Mouse (Mus musculus) gastrocnemius, postnatal 4 days (tissue): ENCODE measurements around the gene Cbx7. TPM values are rescaled to one million over a fixed set of nuclear protein-coding genes. Genes with fewer than 3 reads are reported as not detected.
"Not testable (repeated sequence)": the region's sequence is repeated elsewhere in the genome, so short reads cannot be mapped to it uniquely, and the experiment has no call there.

Experiments
- DNase-seq, 2 experiments: peaks; one replicate each; pipeline ENCODE4 v3.0.0; 2021 to 2022; ENCODE audit warnings: low spot score in 2 of 2, mixed read lengths in 2 of 2
- total RNA-seq, 2 experiments: library from RNA; stranded (reverse); gene quantifications; 2 replicates each; pipeline ENCODE4 v1.2.3; 2021

The Cbx7 gene
- total RNA-seq, 2 experiments from 2014 or later, result 2.1 TPM

DNA sequence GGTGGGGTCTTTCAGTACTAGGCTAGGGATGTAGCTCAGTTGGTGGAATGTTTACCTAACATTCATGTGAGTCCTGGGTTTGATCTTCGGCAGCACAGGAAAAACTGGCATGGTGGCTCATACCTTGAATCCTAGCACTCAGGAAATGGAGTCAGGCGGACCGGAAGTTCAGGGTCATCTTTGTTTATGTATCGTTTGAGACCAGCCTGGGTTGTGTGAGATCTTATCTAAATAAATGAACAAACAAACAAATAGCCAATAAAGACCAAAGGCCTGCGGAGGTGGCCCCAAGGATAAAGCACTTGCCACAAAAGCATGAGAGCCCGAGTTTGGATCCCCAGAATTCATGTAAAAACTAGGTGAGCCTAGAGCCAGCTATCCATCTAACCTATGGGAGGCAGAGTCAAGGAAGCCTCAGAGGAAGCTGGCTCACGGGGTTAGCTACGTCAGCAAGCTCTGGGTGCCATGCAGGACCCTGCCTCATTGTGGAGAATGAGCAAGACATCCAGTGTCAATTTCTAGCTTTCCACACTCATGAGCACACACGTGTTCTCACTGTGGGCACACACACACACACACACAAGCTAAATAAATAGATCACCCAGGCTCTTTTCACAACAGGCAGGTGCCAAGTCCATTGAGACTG lies 74.7 kb downstream of the Cbx7 start:
- DNase-seq, result no peak

DNA sequence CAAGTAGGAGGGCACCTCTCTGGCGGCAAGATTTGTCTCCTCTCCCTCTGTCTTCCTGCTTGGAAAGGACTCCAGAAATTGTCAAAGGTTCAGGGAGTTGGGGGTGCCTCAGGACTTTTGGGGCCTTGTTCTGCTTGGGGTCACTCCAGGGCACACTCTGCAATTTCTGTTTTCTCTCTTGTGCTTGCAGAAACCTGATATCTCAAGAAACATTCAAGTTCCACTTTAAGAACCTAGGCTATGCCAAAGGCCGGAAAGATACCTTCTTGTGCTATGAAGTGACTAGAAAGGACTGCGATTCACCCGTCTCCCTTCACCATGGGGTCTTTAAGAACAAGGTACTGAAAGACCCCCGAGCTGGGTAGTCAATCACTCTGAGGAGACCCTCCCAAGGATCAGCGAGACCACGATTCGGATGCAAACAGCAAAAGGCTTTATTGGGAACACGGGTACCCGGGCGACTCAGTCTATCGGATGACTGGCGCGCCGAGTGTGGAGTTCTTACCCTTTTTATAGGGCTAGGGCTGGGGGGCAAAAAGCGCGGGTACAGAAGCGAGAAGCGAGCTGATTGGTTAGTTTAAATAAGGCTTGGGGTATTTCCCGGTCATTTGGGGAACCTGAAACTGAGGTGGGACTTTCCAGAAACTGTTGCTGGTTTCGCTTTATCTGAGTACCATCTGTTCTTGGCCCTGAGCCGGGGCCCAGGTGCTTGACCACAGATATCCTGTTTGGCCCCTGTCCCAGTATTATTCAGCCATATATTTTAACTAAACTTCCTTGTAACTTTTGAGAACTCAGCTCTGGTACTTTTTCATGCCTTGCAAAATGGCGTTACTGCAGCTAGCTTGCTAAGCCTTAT lies 75.5 kb downstream of the Cbx7 start:
- not testable (repeated sequence) for DNase-seq

- no peak for DNase-seq
Measured at GRCm38 (mm10) chr15:79894343-79894742, 76.6 kb downstream of the Cbx7 start.

GRCm38 (mm10) chr15:79893824-79894123 lies 77.1 kb downstream of the Cbx7 start:
- no peak for DNase-seq

- no peak for DNase-seq
Measured at GRCm38 (mm10) chr15:79892995-79893823, 77.7 kb downstream of the Cbx7 start.

GRCm38 (mm10) chr15:79892213-79892541 lies 78.7 kb downstream of the Cbx7 start:
- peak in 1 of 2 experiments; percentile 51 for DNase-seq

- peak; percentile 46 to 64 for DNase-seq
Measured at GRCm38 (mm10) chr15:79891436-79892212, 79.3 kb downstream of the Cbx7 start, which contains the start of gene Apobec3. TSS of gene Apobec3 (plus strand) at chr15:79891659.

DNA sequence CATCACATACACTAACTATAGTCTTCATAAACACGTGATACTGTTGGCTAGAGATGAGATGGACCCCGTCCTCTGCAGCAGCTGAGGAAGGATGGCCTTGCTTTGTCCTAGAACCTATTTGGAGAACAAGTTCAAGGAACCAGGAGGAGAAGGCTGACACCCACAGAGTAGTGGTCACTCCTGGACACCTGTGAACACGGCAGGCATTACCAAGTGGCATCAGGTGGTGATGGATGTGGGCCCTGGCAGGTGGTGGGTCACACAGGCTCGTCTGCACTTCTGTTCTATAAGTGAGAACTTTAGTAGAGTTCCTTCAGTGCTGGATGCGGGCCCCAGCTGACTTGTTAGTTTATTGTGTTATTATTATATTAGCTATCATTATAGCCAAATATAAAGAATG lies 86.1 kb downstream of the Cbx7 start:
- DNase-seq, result no peak

DNA sequence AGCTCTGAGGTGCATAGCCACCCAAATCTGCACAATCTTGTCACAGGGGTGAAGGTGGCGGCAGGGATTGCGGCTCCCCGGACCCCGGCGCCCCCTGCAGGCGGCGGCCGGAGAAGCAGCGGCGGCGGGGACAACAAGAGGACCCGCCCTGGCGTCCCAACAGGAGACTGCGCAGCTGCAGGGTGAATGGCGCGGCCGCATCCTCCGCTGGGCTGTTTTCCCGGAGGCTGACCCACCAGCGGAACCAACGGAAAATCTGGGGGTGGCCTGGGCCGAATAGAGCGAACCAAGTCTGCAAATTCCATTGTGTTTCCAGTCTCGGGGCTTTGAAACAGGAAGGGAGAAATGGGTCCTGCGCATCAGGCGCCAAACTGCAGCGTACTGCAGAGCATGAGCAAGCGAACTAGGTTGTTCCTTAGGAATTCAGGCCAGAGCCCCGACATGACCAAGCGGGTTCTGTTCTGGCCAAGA lies 87.5 kb downstream of the Cbx7 start:
- DNase-seq, result peak; percentile 94

DNA sequence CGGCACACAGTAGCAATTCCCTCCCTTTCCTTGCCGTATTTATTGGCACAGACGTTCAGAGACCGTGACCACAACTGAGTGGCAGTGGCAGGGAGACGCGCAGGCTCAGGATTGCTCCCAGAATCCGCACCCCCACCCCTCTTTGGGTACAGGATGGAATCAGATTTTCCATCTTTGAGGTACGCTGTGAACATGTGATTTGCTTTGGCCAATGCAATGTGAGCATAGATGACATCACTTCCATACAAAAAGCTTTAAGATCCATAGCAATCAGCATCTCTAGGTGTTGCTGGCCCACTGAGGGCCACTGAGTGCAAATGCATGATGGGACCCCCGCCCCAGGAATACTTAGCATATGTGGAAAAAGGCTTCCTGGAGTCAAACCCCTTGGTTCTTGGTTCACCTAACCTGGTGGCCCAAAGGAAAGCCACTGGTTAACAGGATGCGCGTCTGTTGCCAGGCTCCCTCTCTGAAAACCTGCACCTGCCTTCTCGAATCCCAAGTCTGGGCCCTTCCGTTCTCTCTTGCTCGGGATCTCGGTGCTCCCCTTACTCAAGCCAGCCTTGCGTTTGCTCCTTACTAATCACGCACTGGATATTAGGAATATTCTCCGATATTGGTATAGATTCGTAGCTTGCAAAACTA lies 88.2 kb downstream of the Cbx7 start:
- DNase-seq, result no peak

DNA sequence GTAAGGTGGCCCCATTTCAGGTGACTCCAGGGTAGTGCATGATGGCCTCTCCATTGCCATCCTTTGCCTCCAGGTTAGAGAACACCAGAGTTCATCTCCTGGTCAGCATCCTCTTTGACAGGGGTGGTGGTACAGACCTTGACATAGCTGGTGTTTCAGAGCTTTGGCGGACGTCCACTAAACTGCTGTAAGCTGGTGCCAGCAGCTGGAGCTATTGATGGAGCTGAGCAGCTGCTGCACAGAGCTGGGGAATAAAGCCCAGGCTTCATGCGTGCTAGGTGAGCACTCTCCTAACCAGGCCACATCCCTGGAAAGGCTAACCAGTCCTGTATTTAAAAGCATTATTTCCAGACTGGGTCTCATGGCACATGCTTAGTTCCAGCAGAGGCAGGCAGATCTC lies 90.4 kb downstream of the Cbx7 start:
- no peak for DNase-seq

DNA sequence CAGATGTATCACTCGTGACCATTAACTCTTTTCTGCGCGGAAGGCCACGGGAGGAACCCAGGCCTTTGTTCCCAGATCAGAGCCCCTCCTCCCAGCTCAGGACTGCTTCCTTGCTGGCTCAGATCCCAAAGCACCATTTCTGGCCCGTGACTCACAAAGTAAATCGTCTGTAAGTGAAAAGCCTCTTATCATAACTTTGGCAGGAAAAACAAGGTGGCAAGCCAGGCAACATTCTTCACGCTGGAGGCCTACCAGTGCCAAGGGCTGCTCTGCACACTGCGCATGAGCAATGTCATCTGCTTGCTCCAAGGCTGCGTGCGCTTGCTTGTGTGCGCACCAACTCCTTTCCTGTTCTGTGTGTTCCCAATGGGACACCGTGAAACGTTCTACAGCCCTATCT lies 91.6 kb downstream of the Cbx7 start:
- DNase-seq, result peak; percentile 44 to 80

DNA sequence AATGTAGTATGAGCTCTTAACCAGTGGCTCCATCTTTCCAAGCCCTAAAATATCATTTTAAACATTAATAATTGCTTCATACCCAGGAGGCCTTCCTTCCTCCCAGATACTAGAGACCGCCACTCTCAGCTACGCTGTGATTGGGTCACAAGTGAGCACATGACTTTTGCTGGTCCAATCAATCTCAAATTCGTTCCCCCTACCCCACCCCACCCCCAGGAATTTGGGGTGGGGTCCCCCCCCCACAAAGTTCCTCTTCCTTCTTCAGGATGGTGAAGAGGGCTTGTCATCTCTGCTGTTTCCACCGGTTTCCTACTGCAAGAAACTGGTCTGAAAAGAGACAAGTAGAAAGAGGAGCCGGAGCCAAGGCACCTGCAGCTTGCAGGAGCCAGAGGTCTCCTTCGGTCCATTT lies 92.2 kb downstream of the Cbx7 start:
- peak in 1 of 2 experiments; percentile 26 for DNase-seq

GRCm38 (mm10) chr15:79875261-79875995 lies 95.5 kb downstream of the Cbx7 start:
- DNase-seq, result no peak

DNA sequence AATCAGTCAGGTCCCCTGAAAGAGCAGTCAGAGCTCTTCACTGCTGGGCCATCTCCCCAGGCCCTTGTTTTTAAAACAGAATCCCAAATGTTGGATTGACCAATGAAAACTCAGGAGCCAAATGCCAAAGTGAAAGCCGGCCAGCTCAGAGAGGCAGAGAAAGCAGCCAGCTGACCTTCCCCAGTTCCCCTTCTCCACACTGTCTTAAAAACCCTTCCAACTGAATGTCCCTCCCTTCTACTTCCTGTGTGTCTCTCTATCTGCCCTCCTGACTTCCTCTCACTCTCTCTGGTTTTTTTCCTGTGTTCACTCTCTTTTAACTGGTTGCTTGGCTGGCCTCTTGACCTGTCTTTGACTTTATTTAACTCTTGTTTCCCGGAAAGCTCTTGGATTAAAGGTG lies 96.9 kb downstream of the Cbx7 start:
- DNase-seq, result no peak

- DNase-seq, result no peak
Measured at GRCm38 (mm10) chr15:79873545-79873944, 97.4 kb downstream of the Cbx7 start.

GRCm38 (mm10) chr15:79867260-79868002 lies 103.5 kb downstream of the Cbx7 start:
- DNase-seq, result no peak
